Mouse (Mus musculus): Measurements from ENCODE around the gene Uqcrc1.

Gene Uqcrc1

DNA sequence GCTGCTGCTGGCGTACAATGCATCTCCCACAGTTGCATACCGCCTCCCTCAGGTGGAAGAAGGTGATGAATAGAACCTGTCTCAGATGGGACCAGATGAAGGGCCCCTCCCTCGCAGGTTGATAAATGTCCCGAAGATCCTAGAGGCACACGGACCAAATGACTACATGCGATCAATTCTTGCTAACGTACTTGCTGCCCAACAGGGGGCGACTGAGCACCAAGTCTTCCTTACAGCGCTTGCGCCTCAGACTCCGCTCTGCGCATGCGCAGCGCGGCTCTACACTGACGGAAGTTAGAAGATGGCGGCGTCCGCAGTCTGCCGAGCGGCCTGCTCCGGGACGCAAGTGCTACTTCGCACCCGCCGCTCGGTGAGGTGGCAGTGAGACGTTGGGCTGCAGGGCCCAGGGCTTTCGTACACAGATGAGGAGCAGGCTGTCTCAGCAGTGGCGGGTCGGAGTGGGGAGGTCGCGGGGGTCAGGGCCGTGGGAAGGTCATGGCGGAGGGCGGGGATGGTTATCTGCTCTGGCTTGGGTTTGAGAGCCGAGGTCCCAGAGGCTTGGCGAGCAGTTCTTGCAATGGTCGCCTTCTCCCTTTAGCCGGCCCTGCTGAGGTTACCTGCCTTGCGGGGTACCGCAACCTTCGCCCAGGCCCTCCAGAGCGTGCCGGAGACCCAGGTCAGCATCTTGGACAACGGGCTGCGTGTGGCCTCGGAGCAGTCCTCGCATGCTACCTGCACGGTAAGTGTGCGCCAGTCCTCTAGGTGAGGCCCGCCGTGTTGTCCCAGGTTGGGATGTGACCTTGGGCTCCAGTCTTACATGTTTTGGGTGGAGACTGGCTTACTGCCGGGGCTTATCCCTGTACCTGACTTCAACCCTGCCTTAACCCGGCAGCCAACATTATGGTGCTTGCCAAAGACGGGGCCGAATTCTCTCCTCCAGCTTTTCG is at the start of gene Uqcrc1:
Gene Uqcrc1 (plus strand): TSS at position 216 of the 947 bp plus-strand sequence.
- DNase-seq (ENCODE audit: low spot score in 2 of 2), result peak; percentile 95 to 98

GRCm38 (mm10) chr9:108912308-108912707 is 24.1 kb upstream of the Uqcrc1 start:
- no peak for DNase-seq (ENCODE audit: low spot score in 2 of 2)

DNA sequence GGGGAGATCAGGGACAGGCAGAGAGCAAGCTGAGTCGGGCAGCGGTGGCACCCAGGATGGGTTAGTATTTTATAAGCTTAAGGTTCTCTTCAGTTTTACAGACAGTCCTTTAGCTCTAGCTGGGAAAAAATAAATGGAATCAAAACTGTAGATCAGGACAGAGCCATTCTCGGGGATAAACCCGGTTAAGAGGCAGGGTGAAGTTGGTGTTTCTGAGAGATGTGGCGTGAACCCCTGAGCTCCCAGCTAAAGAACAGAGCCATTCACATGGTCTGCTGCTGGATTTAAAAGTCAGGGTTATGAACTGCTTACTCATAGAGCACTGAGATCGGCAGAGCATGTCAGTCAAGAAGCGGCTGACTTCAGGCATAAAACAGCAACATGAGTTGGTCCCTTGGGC is 23.3 kb upstream of the Uqcrc1 start:
- DNase-seq (ENCODE audit: low spot score in 2 of 2), result no peak

DNA sequence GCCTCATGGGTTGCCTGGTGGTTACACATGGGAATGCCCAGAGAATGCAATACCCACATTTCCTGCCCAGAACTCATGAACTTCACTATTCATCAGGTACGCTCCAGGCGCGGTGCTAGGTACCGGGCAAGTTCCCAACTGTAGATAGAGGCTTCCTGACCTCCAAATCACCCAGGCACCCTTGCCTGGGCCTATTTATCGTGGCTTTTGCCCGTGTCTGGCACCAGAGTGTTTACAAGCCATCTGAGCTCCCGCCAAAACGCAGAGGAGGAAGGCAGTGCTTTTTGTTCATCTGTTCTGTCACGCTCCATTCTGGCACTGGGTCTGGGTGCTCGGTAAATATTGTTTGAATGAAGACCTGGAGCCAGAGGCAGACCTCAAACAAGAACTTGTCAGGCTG is 22.8 kb upstream of the Uqcrc1 start:
- no peak for DNase-seq (ENCODE audit: low spot score in 2 of 2)

- no peak for DNase-seq (ENCODE audit: low spot score in 2 of 2)
Measured at GRCm38 (mm10) chr9:108914491-108914890, 21.9 kb upstream of the Uqcrc1 start, which contains the start of gene Tmem89. Tmem89 (plus strand) TSS chr9:108914619.

DNA sequence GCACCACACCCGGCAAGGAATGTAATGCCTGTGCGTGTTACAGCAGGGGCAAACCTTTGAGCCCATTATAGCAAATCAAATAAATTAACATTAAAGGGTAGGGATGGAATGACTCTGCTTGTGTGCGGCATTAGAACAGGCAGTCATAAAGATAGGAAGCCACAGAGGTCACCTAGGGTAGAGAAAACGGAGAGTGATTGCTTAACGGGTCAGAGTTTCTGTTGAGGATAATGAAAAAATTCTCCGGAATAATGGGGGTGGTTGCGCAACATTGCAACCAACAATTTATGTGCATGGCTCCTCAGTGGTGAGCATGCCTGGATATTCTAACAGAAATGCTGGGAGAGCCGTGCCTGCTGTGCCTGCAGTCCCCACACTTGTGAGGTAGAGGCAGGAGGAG is 10.5 kb upstream of the Uqcrc1 start:
- no peak for DNase-seq (ENCODE audit: low spot score in 2 of 2)

GRCm38 (mm10) chr9:108928424-108928823 is 8.0 kb upstream of the Uqcrc1 start:
- DNase-seq (ENCODE audit: low spot score in 2 of 2), result no peak

GRCm38 (mm10) chr9:108935991-108936390 is 442 bp upstream of the Uqcrc1 start:
- no peak for DNase-seq (ENCODE audit: low spot score in 2 of 2)

- no peak for DNase-seq (ENCODE audit: low spot score in 2 of 2)
Measured at GRCm38 (mm10) chr9:108945111-108945510, 8.7 kb downstream of the Uqcrc1 start.

GRCm38 (mm10) chr9:108945608-108946007 is 9.2 kb downstream of the Uqcrc1 start:
- no peak for DNase-seq (ENCODE audit: low spot score in 2 of 2)

GRCm38 (mm10) chr9:108949231-108949966 is 13.0 kb downstream of the Uqcrc1 start:
- DNase-seq (ENCODE audit: low spot score in 2 of 2), result no peak

DNA sequence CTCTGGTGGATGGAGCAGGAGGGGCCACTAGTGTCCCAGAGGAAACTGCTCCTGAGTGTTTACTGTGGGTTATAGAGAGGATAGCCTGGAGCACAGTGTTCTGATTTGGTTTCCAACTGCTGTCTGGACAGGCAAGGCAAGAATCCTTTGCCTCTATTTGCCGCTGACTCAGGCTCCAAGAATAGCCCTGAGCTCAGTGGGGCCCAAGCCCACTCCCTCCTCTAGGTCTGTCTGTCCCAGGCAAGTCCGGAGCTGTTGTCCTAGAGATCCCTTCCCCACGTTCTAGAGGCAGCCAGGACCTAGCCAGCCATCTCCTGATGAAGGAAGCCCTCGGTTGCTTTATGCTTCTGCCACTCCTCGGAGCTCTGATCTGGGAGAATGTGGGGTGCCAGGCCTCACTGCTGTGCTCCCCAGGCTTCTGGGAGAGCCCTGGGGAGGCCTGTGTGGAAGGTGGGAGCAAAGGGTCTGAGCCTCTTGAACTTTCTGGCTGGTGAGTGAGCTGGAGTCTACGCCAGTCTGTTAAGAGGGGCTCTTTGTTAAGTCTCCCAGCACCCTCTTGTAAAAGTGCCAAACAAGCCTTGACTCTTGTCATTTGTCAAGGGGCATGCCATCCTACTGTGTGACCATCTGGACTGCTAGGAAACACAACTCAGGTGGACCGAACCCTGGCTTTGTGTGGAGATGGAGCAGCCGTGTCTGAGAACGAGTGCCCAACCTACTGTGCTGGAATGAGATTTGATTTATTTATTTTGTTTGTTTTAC is 13.7 kb downstream of the Uqcrc1 start:
- no peak for DNase-seq (ENCODE audit: low spot score in 2 of 2)

GRCm38 (mm10) chr9:108953081-108953636 is 16.7 kb downstream of the Uqcrc1 start, which contains the start of gene Col7a1:
Col7a1 (plus strand) TSS chr9:108953586.
- no peak for DNase-seq (ENCODE audit: low spot score in 2 of 2)

DNA sequence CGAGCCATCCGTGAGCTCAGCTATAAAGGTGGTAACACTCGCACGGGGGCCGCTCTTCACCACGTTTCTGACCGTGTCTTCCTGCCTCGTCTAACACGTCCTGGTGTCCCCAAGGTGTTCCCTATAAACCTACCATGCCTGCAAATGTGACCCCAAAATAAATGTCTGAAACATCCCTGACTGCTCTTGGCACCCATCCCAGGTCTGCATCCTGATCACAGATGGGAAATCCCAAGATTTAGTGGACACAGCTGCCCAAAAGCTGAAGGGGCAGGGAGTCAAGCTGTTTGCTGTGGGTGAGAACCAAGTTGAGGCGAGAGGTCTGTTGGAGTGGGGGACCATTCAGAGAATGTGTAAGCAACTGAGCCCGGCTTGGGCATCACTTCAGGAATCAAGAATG is 18.8 kb downstream of the Uqcrc1 start:
- DNase-seq (ENCODE audit: low spot score in 2 of 2), result no peak

DNA sequence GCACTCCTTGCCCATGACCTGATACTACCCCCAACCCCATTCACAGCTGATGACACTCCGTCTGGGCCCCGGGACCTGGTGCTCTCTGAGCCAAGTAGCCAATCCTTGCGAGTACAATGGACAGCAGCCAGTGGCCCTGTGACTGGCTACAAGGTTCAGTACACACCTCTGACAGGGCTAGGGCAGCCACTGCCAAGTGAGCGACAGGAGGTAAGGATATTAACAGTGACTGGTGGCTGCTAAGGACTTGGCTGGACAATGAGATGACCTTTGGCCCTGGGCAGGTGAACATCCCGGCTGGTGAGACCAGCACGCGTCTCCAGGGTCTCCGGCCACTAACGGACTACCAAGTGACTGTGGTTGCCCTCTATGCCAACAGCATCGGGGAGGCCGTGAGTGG is 19.4 kb downstream of the Uqcrc1 start:
- no peak for DNase-seq (ENCODE audit: low spot score in 2 of 2)

GRCm38 (mm10) chr9:108963577-108963976 is 27.1 kb downstream of the Uqcrc1 start:
- no peak for DNase-seq (ENCODE audit: low spot score in 2 of 2)

- DNase-seq (ENCODE audit: low spot score in 2 of 2), result no peak
Measured at GRCm38 (mm10) chr9:108964338-108964737, 27.9 kb downstream of the Uqcrc1 start.

DNA sequence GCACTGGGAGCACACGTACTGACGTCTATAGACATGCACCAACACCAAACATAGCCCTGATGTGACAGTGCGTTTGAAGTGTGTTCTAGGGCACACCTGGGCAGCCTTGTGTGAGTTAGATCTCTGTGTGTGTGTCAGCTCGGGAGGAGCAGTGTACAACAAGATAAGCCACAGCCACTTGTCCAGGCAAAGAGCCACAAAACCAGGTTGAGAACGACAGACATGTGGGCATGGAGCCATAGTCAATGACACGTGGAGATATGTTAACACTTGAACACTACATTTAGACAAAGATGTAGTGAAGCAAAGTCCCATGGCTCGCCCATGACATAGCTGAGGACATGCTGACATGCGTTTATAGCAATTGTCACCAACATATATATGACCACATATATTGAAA is 34.2 kb downstream of the Uqcrc1 start:
- no peak for DNase-seq (ENCODE audit: low spot score in 2 of 2)

- no peak for DNase-seq (ENCODE audit: low spot score in 2 of 2)
Measured at GRCm38 (mm10) chr9:108976483-108976882, 40.0 kb downstream of the Uqcrc1 start.

GRCm38 (mm10) chr9:108977966-108978365 is 41.5 kb downstream of the Uqcrc1 start:
- no peak for DNase-seq (ENCODE audit: low spot score in 2 of 2)

- DNase-seq (ENCODE audit: low spot score in 2 of 2), result no peak
Measured at GRCm38 (mm10) chr9:108982498-108982897, 46.1 kb downstream of the Uqcrc1 start.

DNA sequence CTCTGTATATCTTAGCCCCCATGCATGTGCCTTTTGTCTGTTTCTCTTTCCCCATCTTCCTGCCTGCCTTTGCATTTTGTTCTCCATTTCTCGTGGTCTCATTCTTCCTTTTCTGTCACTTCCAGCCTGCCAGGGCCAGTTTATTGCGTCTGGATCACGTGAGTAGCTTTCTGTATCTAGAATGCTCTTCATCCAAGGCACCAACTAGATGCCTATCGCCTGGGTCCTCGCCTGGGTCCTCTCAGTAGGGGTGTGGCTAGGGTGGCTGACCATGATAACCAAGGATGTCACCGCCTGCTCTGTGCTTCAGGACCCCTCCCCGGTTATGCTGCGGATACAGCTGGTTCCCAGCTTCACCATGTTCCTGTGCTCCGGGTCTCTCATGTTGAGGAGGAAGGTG is 46.8 kb downstream of the Uqcrc1 start:
- DNase-seq (ENCODE audit: low spot score in 2 of 2), result no peak

Data from spleen, postnatal 10 days (tissue).